Mouse (Mus musculus) c-Kit-positive CD71-positive TER-119-positive erythroid progenitor cells, embryonic 14.5 days (primary cell): ENCODE results near the gene Mcl1.
"Not testable (repeated sequence)": the region's sequence is repeated elsewhere in the genome, so short reads cannot be mapped to it uniquely, and the experiment has no call there.

Experiments used
- DNase-seq: peaks from one replicate; pipeline ENCODE4 v3.0.0-alpha.2; 2013; ENCODE audit warnings: low spot score

Gene Mcl1

GRCm38 (mm10) chr3:95686492-95687167, 28.0 kb downstream of the Mcl1 start:
- DNase-seq, result no peak

GRCm38 (mm10) chr3:95687168-95687523, 28.6 kb downstream of the Mcl1 start:
- DNase-seq, result no peak

- no peak for DNase-seq
These were observed 29.2 kb downstream of the Mcl1 start, which contains the start of gene Adamtsl4 for GRCm38 (mm10) chr3:95687524-95688421. Adamtsl4 (minus strand) TSS chr3:95687917.

DNA sequence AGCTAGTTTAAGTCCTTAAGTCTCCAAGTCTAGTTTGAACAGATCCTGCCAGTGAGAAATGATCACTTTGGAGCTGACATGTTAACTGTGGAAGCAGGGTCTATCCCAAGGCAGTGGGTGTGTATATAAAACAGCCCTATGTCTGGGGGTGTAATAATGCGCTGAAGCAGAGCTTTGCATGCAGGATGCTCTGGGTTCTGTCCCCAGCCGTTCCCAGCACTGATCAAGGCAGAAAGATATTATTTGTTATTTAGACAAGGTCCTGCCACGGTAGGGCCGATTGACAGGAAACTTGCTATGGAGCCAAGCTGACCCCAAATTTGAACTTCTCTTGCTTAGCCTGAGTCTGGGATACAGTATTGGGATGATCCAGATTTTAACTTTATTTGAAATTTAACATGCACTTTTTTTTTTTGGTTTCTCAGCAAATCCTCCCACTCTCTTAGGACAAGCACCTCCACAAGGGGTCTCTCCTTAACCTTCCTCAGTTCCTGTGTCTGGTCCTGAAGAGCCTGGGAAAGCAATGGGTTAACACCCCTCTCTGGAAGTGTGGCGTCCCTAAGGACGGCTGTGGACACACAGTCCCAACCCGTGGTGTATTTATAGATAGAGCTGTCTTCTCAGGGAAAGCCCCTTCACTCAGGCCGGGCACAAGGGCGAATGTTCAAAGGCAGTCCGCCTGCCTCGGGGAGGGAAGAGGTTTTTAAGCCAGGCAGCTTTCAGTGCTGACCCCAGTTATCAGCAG, 30.8 kb downstream of the Mcl1 start:
- no peak for DNase-seq

DNA sequence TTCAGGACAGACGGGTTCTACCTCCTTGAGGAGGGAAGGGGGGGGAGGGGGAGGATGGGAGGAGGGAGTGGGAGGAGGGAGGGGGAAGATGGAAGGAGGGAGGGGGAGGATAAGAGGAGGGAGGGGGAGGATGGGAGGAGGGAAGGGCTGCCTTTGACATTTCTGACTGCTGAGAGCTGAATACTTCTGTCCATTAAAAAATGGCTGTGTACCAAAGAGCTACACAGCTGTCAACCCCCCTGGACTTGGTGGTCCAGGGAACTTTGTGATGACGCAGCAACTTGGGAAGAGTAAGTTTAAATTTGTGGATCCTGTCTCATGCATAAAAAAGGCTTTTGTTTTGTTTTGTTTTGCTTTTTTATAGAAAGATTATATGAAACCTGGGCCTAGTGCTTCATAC, 31.4 kb downstream of the Mcl1 start:
- DNase-seq, result no peak

- DNase-seq, result not testable (repeated sequence)
These were observed 32.0 kb downstream of the Mcl1 start for GRCm38 (mm10) chr3:95690552-95690951.

GRCm38 (mm10) chr3:95692677-95693076, 34.1 kb downstream of the Mcl1 start:
- DNase-seq, result no peak

- DNase-seq, result no peak
These were observed 35.5 kb downstream of the Mcl1 start for GRCm38 (mm10) chr3:95693821-95694807.

- no peak for DNase-seq
These were observed 36.5 kb downstream of the Mcl1 start for GRCm38 (mm10) chr3:95694808-95695703.

DNA sequence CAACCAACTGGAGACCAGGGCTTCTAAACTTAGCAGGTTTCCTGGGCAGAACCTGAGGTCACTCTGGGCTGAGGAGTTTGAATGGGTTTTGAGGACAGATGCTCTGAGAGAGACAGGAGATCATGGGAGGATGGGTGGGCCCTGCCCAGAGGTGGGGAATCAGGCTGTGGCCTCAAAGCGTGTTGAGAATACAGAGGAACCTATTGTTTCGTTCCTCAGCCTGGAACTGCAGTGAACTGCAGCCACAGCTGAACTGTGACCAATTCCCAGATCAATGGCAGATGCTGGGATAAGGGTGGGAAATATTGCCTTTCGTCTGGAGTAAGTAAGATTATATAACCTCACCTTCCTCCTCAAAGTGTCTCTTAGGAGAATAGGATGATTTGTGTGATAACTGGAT, 37.2 kb downstream of the Mcl1 start:
- no peak for DNase-seq

DNA sequence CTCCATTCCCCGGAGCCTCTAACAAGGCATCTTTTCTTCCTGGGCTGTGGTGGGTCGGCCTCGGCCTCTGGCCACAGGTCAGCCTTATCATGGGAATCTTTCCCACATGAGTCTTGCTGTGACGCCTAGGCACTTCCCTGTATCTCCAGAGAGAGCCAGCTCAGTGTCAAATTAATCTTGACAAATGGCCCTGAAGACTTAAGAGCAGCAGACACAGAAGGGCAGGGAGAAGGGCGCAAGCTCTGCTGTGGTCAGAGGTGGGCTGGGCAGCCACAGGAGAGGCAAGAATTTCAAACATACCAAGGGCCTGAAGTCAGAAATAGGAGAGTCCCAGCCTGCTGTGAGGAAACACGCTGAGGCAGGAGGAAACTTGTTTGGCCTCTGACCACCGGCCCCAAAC, 37.8 kb downstream of the Mcl1 start:
- DNase-seq, result no peak

- DNase-seq, result no peak
These were observed 39.7 kb downstream of the Mcl1 start for GRCm38 (mm10) chr3:95698286-95698685.

GRCm38 (mm10) chr3:95700233-95700681, 41.7 kb downstream of the Mcl1 start:
- no peak for DNase-seq

- no peak for DNase-seq
These were observed 42.5 kb downstream of the Mcl1 start for GRCm38 (mm10) chr3:95701085-95701484.

DNA sequence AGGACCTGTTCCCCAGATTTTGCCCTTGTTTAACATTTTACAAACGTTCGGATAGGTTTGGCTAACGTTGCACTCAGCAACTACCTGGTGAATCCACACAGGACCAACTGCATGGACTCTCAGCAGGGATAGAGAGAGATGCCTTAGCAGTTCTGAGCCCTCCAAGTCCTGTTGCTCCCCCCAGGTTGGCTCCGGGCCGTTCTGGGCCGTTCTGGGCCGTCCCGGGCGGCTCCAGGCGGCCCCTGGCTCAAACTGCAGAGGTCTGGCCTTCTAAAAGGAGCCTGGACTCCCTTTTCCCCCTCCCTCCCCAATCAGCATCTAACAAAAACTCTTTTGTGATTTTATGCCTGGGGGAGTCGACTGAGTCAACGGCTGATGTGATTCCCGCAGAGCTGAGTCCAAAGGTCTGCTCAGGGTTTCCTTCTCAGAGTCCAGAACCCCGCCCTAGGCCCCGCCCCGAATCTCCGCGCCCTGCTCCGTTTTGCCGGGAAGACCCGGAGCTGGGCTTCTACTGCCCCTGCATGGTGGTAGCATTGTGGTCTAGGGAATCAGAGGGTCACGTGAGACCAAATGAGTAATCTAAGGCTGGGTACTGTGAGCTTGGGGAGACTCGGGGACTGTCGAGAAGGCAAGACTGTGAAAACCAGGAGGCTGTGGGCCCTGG, 43.4 kb downstream of the Mcl1 start:
- no peak for DNase-seq

DNA sequence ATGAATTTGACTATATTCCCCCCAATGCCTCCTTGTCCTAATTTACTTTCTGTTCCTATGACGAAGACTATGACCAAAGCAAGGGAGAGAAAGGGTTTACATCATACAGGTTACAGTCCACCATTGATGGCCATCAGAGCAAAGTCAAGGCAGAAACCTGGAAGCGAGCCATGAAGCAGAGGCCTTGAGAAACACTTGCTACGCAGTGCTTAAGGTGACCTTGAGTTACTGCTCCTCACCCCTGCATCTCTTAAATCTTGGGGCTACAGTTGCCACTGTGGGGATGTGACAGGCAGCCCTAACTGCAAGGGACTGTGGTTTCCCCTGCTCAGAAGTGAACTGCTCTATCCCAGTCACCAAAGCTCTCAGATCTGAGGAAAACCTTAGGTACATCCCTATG, 44.7 kb downstream of the Mcl1 start:
- no peak for DNase-seq

DNA sequence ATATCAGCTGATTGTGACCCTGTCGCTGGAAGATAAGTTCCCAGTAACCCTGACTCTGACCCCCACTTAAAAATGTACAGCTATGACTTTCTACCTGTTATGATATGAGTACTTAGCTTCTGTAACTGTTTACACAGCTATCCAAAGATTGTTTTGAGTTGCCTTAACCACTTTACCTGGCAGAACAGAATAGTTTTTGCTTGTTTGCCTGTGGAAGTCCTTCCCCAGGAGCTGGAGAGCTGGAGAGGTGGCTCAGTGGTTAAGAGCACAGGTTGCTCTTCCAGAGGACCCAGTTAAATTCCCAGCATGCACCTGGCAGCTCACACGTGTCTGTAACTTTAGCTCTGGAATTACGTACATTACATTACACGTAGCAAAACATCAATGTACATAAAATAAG, 46.0 kb downstream of the Mcl1 start:
- no peak for DNase-seq

- no peak for DNase-seq
These were observed 47.7 kb downstream of the Mcl1 start for GRCm38 (mm10) chr3:95706273-95706672.

DNA sequence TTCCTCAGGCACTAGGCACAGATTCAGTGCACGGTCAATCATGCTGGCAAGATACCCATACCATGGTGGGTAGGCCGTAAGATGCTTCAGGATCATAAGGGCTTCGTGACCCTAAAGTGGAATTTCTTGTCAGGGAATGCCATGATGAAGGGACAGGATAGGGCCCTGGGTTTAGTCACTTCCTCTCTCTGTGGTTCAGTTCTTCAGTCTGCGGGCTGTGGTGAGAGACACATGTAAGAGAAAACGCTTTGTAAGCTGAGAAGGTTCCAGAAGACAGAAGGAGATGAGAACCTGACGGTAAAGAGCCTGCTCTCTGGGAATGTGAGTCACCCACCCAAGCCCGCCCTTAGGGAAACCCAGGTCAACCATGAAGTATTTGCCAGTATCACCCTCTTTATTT, 48.9 kb downstream of the Mcl1 start:
- no peak for DNase-seq

GRCm38 (mm10) chr3:95709044-95709443, 50.5 kb downstream of the Mcl1 start:
- DNase-seq, result no peak
